Mouse (Mus musculus) liver, adult 2 months (tissue): ENCODE data around the gene Ak5.

Source experiments
- CTCF ChIP-seq: fragments of 200-500 bp; IDR thresholded peaks from 2 replicates; pipeline ENCODE4 v1.5.1; 2011; ENCODE audit warnings: low read depth, low read length, control low read depth
- POLR2A ChIP-seq: fragments of 200-500 bp; IDR thresholded peaks from 2 replicates; pipeline ENCODE4 v1.6.1; 2011; ENCODE audit warnings: low read length, control low read depth; ENCODE audit not compliant: insufficient read depth; ENCODE audit errors: extremely low read depth

DNA sequence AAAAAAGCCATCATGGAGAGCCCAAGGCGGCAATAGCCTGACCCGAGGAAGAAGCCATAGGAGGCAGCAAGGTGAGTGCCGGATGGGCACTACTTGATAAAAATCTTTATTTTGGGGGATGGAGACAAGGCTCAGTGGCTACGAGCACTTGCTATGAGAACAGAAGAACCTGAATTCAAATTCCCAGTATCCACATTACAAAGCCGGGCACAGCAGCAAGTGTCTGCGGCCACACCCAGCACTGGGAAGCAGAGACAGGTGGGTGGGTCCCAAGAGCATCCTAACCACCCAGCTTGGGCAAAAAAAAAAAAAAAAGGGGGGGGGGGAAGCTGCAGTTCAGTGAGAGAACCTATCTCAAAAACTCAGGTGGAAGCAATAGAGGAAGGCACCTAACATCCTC is 187.8 kb downstream of the Ak5 start:
- no peak for TF ChIP-seq CTCF
- no peak for TF ChIP-seq POLR2A
